Mouse (Mus musculus) liver, postnatal 0 days (tissue): ENCODE results near the gene Zfp451.

ENCODE experiments used
- CTCF ChIP-seq: sonication (generic); IDR thresholded peaks from 2 replicates; pipeline ENCODE4 v1.5.1; 2016; ENCODE audit warnings: antibody characterized with exemption, low read depth
- EP300 ChIP-seq: IDR thresholded peaks from 2 replicates; pipeline ENCODE4 v1.6.1; 2016; ENCODE audit warnings: antibody characterized with exemption, low read depth, mild to moderate bottlenecking

GRCm38 (mm10) chr1:33763826-33764225, 50.6 kb downstream of the Zfp451 start:
- TF ChIP-seq CTCF (no peak), EP300 (no peak)
